Mouse (Mus musculus): ENCODE data around the gene Fat2. TPM values are rescaled to one million over a fixed set of nuclear protein-coding genes. Genes with fewer than 3 reads are reported as not detected.

Gene Fat2
- polyA plus RNA-seq, 1 experiment from 2014 or later, result 0.05 TPM

DNA sequence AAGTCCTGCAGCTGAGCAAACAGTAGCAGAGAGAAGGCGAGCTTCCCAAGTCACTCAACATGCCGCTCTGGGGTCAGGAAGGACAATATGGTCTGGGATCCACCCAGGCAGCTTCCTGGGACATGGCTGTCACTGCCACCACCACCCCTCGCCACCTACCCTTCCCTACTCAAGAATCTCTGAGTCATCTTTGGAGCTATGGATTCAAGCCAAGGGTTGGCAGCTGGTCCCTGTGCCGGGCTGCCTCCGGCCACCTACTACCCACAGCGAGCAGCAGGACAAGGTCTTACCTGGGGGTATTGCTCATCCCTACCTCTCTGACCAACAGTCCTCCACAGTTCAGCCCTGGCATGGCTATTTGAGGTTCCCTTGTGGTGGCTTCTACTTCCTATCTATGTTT is 61.6 kb downstream of the Fat2 start:
- Histone ChIP-seq H3K4me3 (ENCODE audit: low read depth, low read length) (no peak overlapping the region), H3K9me3 (ENCODE audit: control insufficient read depth, low read length) (no peaks in the 10 kb centered on the region), H3K4me2 (ENCODE audit: low read depth) (no peak overlapping the region), H3K27ac (ENCODE audit: low read depth, low read length) (no peak overlapping the region), H3K9ac (ENCODE audit: low read length) (no peak overlapping the region), H3K36me3 (ENCODE audit: control insufficient read depth, insufficient read depth, low read length) (no peaks in the 10 kb centered on the region), H3K4me1 (ENCODE audit: control insufficient read depth, insufficient read depth, low read length) (no peaks in the 10 kb centered on the region), H3K27me3 (ENCODE audit: control insufficient read depth, insufficient read depth, low read length) (no peaks in the 10 kb centered on the region)
- no peak for DNase-seq (ENCODE audit: low spot score)
- WGBS, result 81% methylated on average over 6 of the region's 6 CpGs
- ATAC-seq (ENCODE audit: insufficient read depth, low FRiP score, low TSS enrichment), result no peak

GRCm38 (mm10) chr11:55268580-55268979 is 67.8 kb downstream of the Fat2 start:
- Histone ChIP-seq H3K4me3 (ENCODE audit: low read depth, low read length) (no peak overlapping the region), H3K27ac (ENCODE audit: low read depth, low read length) (no peak overlapping the region), H3K27me3 (ENCODE audit: control insufficient read depth, insufficient read depth, low read length) (no peaks in the 10 kb centered on the region), H3K4me2 (ENCODE audit: low read depth) (no peak overlapping the region), H3K36me3 (ENCODE audit: control insufficient read depth, insufficient read depth, low read length) (no peaks in the 10 kb centered on the region), H3K9ac (ENCODE audit: low read length) (no peak overlapping the region), H3K9me3 (ENCODE audit: control insufficient read depth, low read length) (no peaks in the 10 kb centered on the region), H3K4me1 (ENCODE audit: control insufficient read depth, insufficient read depth, low read length) (no peaks in the 10 kb centered on the region)
- no peak for ATAC-seq (ENCODE audit: insufficient read depth, low FRiP score, low TSS enrichment)
- 84% methylated on average over 6 of the region's 6 CpGs for WGBS
- DNase-seq (ENCODE audit: low spot score), result no peak

GRCm38 (mm10) chr11:55265647-55266046 is 70.7 kb downstream of the Fat2 start:
- Histone ChIP-seq H3K4me1 (ENCODE audit: control insufficient read depth, insufficient read depth, low read length) (no peaks in the 10 kb centered on the region), H3K4me3 (ENCODE audit: low read depth, low read length) (no peak overlapping the region), H3K9me3 (ENCODE audit: control insufficient read depth, low read length) (no peaks in the 10 kb centered on the region), H3K4me2 (ENCODE audit: low read depth) (no peak overlapping the region), H3K9ac (ENCODE audit: low read length) (no peak overlapping the region), H3K36me3 (ENCODE audit: control insufficient read depth, insufficient read depth, low read length) (no peaks in the 10 kb centered on the region), H3K27me3 (ENCODE audit: control insufficient read depth, insufficient read depth, low read length) (no peaks in the 10 kb centered on the region), H3K27ac (ENCODE audit: low read depth, low read length) (no peak overlapping the region)
- DNase-seq (ENCODE audit: low spot score) (no peak), ATAC-seq (ENCODE audit: insufficient read depth, low FRiP score, low TSS enrichment) (no peak)
- WGBS, result 51% methylated on average over 2 of the region's 2 CpGs

DNA sequence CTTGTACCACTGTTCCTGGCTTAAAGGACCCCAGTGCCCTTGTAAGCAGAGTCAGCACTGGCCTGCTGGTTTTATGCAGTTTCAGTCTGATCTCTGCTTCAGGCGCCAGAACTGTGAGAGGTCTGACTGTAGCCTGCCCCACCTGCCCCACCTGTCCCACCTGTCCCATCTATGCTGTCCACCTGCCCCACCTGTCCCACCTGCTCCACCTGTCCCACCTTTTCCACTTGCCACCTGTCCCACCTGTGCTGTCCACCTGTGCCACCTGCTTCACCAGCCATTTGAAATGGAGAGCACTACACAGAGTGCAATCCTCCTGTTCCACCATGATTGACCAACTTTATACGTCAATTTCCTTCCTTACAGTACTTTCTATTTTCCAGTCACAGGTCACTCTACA is 72.0 kb downstream of the Fat2 start:
- Histone ChIP-seq H3K36me3 (ENCODE audit: control insufficient read depth, insufficient read depth, low read length) (no peaks in the 10 kb centered on the region), H3K4me1 (ENCODE audit: control insufficient read depth, insufficient read depth, low read length) (no peaks in the 10 kb centered on the region), H3K27ac (ENCODE audit: low read depth, low read length) (no peak overlapping the region), H3K27me3 (ENCODE audit: control insufficient read depth, insufficient read depth, low read length) (no peaks in the 10 kb centered on the region), H3K9ac (ENCODE audit: low read length) (no peak overlapping the region), H3K4me2 (ENCODE audit: low read depth) (no peak overlapping the region), H3K4me3 (ENCODE audit: low read depth, low read length) (no peak overlapping the region), H3K9me3 (ENCODE audit: control insufficient read depth, low read length) (no peaks in the 10 kb centered on the region)
- 86% methylated on average over 2 of the region's 2 CpGs for WGBS
- DNase-seq (ENCODE audit: low spot score) (no peak), ATAC-seq (ENCODE audit: insufficient read depth, low FRiP score, low TSS enrichment) (no peak)

- no peak overlapping the region for H3K4me3 ChIP-seq (ENCODE audit: low read depth, low read length)
- H3K9ac ChIP-seq (ENCODE audit: low read length), result no peak overlapping the region
- H3K9me3 ChIP-seq (ENCODE audit: control insufficient read depth, low read length), result no peaks in the 10 kb centered on the region
- H3K36me3 ChIP-seq (ENCODE audit: control insufficient read depth, insufficient read depth, low read length), result no peaks in the 10 kb centered on the region
- no peak for DNase-seq (ENCODE audit: low spot score)
- no peak overlapping the region for H3K27ac ChIP-seq (ENCODE audit: low read depth, low read length)
- no peak overlapping the region for H3K4me2 ChIP-seq (ENCODE audit: low read depth)
- no peak for ATAC-seq (ENCODE audit: insufficient read depth, low FRiP score, low TSS enrichment)
- 80% methylated on average over 5 of the region's 5 CpGs for WGBS
- no peaks in the 10 kb centered on the region for H3K27me3 ChIP-seq (ENCODE audit: control insufficient read depth, insufficient read depth, low read length)
- H3K4me1 ChIP-seq (ENCODE audit: control insufficient read depth, insufficient read depth, low read length), result no peaks in the 10 kb centered on the region
Measured at GRCm38 (mm10) chr11:55262000-55262399, 74.4 kb downstream of the Fat2 start.

- Histone ChIP-seq H3K36me3 (ENCODE audit: control insufficient read depth, insufficient read depth, low read length) (no peaks in the 10 kb centered on the region), H3K4me3 (ENCODE audit: low read depth, low read length) (no peak overlapping the region), H3K4me1 (ENCODE audit: control insufficient read depth, insufficient read depth, low read length) (no peaks in the 10 kb centered on the region), H3K27me3 (ENCODE audit: control insufficient read depth, insufficient read depth, low read length) (no peaks in the 10 kb centered on the region), H3K27ac (ENCODE audit: low read depth, low read length) (no peak overlapping the region), H3K4me2 (ENCODE audit: low read depth) (no peak overlapping the region), H3K9me3 (ENCODE audit: control insufficient read depth, low read length) (no peaks in the 10 kb centered on the region), H3K9ac (ENCODE audit: low read length) (no peak overlapping the region)
- ATAC-seq (ENCODE audit: insufficient read depth, low FRiP score, low TSS enrichment) (no peak), DNase-seq (ENCODE audit: low spot score) (no peak)
- WGBS, result 89% methylated on average over 4 of the region's 4 CpGs
Measured at GRCm38 (mm10) chr11:55261105-55261504, 75.3 kb downstream of the Fat2 start.

- no peak overlapping the region for H3K27ac ChIP-seq (ENCODE audit: low read depth, low read length)
- H3K9me3 ChIP-seq (ENCODE audit: control insufficient read depth, low read length), result no peaks in the 10 kb centered on the region
- no peaks in the 10 kb centered on the region for H3K4me1 ChIP-seq (ENCODE audit: control insufficient read depth, insufficient read depth, low read length)
- H3K4me2 ChIP-seq (ENCODE audit: low read depth), result no peak overlapping the region
- ATAC-seq (ENCODE audit: insufficient read depth, low FRiP score, low TSS enrichment), result no peak
- no peak overlapping the region for H3K9ac ChIP-seq (ENCODE audit: low read length)
- 85% methylated on average over 9 of the region's 9 CpGs for WGBS
- no peak overlapping the region for H3K4me3 ChIP-seq (ENCODE audit: low read depth, low read length)
- no peak for DNase-seq (ENCODE audit: low spot score)
- H3K36me3 ChIP-seq (ENCODE audit: control insufficient read depth, insufficient read depth, low read length), result no peaks in the 10 kb centered on the region
- no peaks in the 10 kb centered on the region for H3K27me3 ChIP-seq (ENCODE audit: control insufficient read depth, insufficient read depth, low read length)
Measured at GRCm38 (mm10) chr11:55253391-55253790, 83.0 kb downstream of the Fat2 start.

GRCm38 (mm10) chr11:55250527-55250926 is 85.8 kb downstream of the Fat2 start:
- no peaks in the 10 kb centered on the region for H3K27me3 ChIP-seq (ENCODE audit: control insufficient read depth, insufficient read depth, low read length)
- H3K36me3 ChIP-seq (ENCODE audit: control insufficient read depth, insufficient read depth, low read length), result no peaks in the 10 kb centered on the region
- H3K9ac ChIP-seq (ENCODE audit: low read length), result no peak overlapping the region
- WGBS, result 80% methylated on average over 6 of the region's 6 CpGs
- no peak overlapping the region for H3K4me2 ChIP-seq (ENCODE audit: low read depth)
- no peaks in the 10 kb centered on the region for H3K9me3 ChIP-seq (ENCODE audit: control insufficient read depth, low read length)
- DNase-seq (ENCODE audit: low spot score) (no peak), ATAC-seq (ENCODE audit: insufficient read depth, low FRiP score, low TSS enrichment) (no peak)
- H3K27ac ChIP-seq (ENCODE audit: low read depth, low read length), result no peak overlapping the region
- no peaks in the 10 kb centered on the region for H3K4me1 ChIP-seq (ENCODE audit: control insufficient read depth, insufficient read depth, low read length)
- no peak overlapping the region for H3K4me3 ChIP-seq (ENCODE audit: low read depth, low read length)

DNA sequence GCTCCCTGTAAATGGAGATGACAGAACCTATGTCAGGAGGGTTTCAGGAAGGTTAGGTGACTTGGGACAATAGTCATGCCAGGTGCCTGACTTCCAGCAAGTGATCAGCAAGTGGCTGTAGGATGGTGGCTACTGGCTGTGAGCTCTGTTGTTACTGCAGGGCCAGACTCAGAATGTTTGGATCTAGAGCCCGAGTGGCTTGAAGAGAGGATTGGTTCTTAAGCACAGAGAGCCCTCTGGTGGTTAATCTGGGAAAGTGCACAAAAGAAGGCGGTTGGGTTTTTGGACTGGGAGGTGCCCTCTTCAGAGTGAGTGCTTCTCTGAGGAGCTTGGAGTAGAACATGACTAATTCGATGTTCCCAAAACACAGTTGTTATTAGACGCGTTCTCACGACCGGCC is 95.8 kb downstream of the Fat2 start:
- Histone ChIP-seq H3K4me1 (ENCODE audit: control insufficient read depth, insufficient read depth, low read length) (no peaks in the 10 kb centered on the region), H3K36me3 (ENCODE audit: control insufficient read depth, insufficient read depth, low read length) (no peaks in the 10 kb centered on the region)
- WGBS, result 66% methylated on average over 7 of the region's 7 CpGs

More for the DNA sequence above, 95.8 kb downstream of the Fat2 start:
- no peaks in the 10 kb centered on the region for H3K9me3 ChIP-seq (ENCODE audit: control insufficient read depth, low read length)
- DNase-seq (ENCODE audit: low spot score) (peak; percentile 61), ATAC-seq (ENCODE audit: insufficient read depth, low FRiP score, low TSS enrichment) (no peak)
- no peaks in the 10 kb centered on the region for H3K27me3 ChIP-seq (ENCODE audit: control insufficient read depth, insufficient read depth, low read length)
- no peak overlapping the region for H3K9ac ChIP-seq (ENCODE audit: low read length)
- no peak overlapping the region for H3K4me2 ChIP-seq (ENCODE audit: low read depth)
- H3K4me3 ChIP-seq (ENCODE audit: low read depth, low read length), result no peak overlapping the region
- no peak overlapping the region for H3K27ac ChIP-seq (ENCODE audit: low read depth, low read length)

Measured in neural tube, embryonic 11.5 days (tissue).